Mouse (Mus musculus) MEL-GATA-1-ER (cell line): ENCODE results near the gene Pus7l.

ENCODE experiments used
- DNase-seq: peaks from one replicate; pipeline ENCODE4 v3.0.0-alpha.2; 2012; ENCODE audit warnings: low read depth; ENCODE audit errors: extremely low read depth

Pus7l gene

DNA sequence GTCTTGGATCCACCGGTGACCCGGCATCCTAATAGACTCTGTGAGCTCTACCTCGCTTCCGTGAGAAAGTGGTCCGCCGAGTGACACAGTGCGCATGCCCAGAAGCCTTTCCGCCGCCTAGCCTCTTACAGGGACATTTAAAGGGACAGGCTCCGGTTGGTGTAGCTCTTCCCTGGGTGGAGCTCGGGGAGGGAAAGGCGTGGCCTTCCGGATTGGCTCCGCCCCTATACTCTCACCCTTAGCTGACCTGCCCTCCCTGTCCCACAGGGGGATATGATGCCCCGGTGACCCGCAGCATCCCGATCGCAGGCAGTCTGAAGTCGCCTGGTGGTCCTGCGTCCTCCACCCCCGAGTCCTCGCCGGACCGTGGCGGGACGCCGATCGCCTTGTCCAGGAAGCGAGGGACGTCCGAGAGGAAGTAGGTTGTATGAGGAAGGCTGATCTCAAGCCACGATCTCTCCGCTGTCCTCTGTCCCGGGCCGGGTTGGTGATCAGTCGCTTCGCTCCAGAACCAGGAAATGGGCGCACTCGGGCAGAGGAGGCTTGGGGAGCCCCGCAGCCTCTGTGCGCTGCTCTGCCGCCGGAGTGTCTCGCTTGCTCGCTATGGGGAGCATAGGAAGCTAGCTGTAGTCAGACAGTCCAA lies at the start of gene Pus7l, which contains the start of gene Irak4:
TSS of gene Pus7l (minus strand) at position 139 of the 643 bp plus-strand sequence.
TSS of gene Irak4 (plus strand) at position 235 of the 643 bp plus-strand sequence.
- peak; percentile 98 for DNase-seq

DNA sequence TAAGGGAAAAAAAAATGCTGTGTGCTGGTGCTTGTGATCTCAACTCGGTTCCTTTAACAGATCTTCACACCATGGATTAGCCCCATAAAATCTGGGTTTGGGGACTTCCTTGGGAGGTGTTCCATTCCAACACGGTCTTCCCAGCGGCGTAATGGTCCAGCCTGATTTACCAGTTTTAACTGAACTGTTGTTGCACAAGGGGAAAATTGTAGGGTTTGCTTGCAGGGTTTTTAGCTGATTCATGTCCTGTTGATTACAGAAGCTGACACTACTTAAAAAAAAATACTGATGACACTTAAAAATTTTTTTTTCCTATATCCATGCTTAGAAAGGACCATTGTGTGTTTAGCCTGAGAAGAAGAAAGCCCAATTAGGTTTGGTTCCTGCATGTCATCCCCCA lies 48.0 kb upstream of the Pus7l start:
- DNase-seq = peak; percentile 22

DNA sequence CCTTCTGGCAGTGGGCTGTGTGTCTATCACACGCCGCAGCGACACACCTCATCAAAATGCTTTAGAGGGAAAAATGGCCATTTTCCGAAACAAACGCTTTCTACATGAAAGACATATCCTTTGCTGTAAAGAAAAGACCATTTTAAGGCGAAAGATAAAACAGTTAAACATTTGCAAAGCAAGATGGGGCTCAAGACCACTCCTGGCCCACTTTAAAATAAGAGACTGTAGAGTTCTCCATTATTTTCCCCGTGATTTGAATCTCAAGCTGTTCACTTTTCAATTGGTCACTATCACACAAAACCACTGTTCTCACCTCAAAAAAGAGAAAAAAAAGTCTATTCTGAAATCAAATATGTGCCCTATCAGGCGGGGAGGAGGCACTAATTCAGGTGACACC lies 46.7 kb upstream of the Pus7l start:
- no peak for DNase-seq

DNA sequence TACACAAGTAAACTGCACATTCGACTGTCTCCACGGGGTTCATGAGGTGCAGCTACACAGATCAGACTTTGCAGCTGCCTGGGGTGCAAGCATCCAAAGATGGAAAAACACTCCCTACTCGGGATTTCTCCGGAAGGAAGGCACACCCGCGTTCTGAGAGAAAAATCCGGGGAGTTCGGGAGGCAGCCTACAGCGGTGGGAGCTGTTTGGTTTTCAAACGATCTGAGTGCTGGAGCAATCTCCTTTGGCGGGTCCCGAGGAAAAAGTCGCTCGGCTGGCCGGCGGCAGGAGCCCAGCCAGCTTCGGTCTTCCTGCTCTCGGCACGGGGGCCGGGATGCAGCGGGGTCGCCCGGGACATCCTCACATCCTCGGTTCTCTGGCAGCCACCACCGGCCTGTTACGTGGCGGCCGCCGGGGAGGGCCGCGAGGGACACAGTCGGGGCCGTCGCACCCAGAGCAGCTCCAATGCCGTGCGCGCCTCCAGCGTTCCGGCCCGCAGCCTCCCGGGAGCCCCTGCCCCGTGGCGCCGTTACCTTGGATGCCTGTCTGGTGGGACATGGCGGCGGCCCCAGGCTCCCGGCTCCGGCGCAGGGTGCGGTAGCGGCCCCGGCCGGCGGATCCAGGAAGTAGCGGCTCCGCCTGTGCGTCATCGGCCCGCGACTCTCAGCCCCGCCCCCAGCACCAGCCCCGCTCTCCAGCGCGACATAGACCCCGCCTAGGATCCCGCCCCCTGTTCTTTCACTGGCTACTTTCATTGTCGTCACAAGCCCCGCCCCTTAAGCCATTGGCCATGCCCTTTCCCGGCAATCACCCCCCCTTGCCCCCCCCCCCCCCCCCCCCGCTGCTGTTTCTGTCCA lies 46.1 kb upstream of the Pus7l start, which contains the start of gene Twf1:
TSS of gene Twf1 (minus strand) at position 671 of the 857 bp plus-strand sequence.
- peak; percentile 83 for DNase-seq

DNA sequence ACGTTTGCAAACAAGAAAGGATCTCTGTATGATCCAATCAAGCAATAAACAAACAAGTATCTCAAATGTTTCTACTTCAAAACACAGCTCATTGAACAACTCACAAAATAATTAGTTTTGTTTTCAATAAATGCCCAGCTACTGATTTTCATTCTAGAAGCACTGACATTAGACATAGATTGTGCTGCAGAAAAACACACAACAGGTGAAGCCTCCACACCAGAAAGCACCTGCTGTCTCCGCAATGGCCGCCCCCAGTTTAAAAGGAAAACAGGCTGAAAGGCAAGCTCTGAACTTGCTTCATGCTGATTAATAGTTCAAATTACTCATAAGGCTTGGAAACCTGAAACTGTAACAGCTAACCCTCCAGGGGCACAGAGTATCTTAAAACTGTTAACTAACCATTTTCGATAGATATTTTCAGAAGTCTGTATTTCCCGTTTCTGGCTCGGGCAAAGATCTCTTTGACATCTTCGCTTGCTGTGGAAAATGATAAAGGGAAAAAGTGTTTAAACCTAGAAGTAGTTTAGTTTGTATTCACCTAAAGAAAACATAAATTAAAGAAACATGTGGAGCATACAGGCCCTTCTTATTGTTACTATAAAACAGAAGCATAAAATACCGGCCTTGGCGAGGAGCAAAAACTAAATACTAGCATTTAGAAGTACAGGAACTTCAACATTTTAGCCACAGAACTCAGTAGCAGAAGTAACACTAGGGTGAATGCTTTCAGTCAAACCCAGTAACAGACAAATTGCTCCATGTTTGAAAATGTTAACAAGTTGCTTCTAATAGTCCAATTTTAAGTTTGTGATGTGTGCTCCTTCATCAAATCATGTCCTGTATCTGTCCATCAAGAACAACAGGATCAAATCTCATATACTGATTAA lies 44.7 kb upstream of the Pus7l start:
- DNase-seq = peak; percentile 56

DNA sequence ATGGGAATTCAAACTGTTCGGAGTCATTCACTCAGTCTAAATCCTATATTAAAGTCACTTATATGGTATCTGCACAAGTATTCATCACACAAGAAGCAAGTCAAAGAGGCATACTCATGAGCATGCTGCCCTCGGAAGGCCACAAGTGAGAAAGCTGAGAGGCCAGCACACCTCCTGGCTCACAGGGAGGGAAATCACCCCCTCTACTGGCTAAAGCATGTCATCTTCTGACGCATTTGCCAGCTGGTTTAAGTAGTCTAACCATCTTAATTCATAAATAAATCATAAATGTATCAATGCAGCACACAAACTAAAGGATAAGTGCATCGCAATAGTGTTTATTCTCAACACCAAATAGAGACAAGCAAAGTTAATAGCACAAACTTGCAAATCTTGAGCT lies 41.4 kb upstream of the Pus7l start:
- DNase-seq = no peak

DNA sequence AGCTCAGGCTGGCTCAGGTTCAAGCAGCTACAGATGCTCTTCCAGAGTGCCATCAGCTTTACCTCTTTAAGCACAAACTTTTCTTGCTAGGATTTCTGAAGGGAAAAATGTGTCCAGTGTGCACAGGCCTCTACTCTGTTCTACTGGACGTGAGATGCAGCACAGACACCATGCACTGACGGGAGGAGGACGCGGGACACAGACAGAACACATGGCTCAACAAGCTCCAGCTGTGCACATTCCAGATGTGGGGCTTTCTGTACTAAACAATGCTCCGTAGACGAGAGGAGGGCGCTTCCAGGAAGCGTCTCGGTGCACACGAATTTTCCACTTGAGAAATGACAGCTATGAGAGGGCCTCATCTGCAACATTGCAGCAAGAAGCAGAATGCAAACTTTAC lies 39.8 kb upstream of the Pus7l start:
- DNase-seq = no peak

DNA sequence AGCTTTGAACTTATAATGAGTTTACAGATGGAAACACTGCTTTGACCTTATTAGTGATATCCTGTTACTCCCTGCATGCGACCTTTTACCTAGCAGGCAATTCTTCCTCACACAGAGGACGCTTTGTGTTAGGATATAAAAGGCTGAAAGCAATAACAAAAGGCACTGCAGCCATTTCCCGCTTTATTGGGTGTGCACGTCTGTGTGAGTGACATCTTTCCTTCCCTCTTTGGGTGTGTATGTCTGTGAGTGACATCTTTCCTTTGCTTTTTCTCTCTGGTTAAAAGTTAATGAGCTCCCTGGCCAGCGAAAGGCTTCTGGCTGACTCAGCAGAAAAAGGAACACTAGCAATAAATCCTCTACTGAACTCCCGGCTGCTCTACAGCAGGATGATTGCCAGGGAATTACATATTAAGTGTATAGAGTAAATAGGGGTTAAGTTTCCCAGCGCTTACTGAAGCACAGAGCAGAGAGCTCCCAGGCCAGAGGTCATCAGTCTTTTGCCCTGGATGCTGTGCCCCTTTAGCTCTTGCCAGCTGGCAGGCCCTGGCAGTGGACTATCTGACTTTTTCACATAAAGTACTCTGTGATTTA lies 38.8 kb upstream of the Pus7l start:
- no peak for DNase-seq

DNA sequence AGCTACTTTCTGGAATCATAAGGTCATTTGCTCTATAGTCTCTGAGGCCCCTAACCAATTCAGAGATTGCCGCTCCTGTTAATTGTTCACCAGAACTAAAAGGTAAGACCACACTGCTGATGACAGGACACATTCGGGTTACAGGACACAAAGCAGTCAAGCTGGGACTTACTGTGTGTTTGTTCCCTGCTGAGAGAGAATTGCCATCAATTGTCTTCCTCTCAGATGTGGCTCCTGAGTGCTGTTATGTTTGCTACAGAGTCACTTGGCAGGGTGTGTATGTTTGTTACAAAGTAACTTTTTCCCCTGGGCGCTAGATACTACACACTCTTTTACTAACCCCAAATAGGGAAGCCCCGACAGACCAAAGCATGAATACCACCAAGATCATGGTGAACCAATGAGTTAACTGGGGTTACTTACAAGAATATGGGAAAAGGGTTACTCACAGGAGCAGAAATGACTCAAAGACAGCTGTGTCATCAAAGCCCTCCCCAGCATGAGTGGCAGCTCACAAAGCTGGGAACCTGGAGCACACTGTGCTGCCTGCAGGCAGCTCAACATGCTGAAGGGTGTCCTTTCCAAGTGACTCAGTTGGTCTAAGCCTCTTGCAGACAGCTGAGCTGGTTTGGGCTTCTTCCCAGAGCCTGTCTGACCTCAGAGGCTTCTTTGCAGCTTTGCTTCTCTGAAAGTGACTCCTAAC lies 31.4 kb upstream of the Pus7l start:
- DNase-seq = no peak

DNA sequence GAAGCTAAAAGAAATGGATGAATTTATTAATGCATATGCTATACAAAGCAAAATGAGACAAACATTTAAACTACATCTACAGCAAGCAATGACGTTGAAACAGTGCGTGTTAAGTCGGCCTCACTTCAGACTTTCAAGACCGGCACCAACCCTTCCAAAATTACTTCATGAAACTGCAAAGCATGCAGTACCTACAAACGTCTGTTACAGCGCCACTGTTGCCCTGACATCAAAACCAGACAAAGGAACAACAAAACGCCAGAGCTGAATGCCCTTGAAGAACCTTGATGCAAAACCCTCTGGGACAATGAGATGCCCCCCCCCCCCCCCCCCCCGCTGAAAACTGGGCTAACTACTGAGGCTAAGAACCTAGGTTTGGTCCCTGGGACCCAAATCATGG lies 29.4 kb upstream of the Pus7l start:
- no peak for DNase-seq

DNA sequence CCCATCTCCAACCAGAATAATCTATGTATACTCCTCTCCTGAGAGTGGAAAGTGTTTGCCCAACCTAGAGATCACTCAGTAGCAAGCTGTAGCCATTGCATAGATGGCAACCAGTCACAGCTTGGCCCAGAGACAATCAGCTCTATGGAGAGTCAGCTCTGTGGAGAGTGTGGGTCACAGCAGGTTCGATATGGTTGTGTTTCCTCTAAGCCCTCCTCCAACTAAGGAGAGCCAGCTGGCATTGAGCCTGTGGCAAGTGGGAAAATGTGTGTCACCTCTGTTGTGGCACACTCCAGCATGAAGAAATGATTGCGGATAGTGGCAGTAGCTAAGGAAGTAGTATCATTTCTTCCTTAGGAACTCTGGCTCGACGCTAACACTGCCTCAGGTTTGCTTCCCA lies 28.2 kb upstream of the Pus7l start:
- DNase-seq = no peak

DNA sequence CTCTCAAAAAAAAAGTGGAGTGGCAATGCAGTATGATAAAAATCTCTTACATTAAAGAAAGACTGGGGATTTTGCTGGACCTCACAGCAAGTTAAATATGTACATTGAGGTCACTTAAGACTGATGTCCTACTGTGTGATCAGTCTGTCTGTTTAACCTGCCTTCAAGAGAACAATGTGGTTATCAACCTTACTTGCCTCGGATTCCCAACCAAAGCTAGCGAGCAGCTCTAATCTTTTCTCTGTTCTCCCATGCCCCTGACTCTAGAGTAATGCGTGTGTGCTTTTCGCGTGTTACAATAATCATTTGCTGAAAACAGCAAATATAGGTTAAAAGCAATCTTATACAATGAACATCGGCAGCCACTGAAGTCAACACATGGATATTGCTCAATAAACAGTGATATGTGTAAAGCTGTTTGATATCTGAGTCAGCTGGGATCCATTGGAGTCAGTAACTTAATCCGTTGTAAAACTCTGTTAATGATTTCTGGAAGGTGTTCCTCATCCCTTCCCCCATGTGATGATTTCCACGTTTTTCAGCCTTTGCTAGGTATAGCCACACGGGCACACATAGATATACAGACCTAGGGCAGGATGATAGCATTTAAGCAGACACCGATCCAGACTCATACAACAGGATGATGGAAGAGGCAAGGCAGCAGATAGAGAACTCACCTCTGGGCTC lies 25.3 kb upstream of the Pus7l start:
- no peak for DNase-seq

DNA sequence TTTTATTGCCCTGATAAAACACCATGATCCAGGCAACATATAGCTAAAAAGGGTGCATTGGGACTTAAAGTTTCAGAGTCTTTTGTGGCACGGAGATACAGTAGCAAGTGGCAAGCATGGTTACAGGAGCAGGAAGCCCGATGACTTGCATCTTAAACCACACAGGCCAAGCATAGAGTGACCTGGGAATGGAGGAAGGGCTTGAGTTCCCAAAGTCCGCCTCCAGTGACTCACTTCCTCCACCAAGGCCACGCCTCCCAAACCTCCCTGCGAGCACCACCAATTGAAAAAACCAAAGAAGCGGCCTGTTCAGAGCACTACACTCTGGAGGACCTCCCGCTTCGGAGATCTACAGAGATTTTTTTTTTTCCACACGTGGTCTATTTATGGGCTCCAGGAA lies 22.5 kb upstream of the Pus7l start:
- DNase-seq = no peak

DNA sequence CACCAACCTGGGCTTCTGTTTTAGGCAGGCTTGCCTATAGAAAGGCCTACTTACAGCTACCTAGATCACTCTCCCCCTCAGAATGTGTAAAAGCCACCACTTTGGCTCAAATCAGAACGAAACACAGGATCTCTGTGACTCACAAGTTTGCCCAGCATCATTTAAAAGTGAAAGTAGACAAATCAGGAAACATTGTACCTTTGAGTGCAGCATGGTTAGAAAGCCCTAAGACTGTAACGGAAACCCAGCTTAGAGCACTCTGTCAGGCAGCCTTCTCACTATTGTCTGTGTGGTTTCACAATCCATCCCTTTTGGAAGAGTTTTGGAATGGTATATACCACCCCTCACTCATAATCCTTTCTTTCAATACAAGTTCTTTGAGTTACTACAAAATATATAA lies 21.6 kb upstream of the Pus7l start:
- DNase-seq = no peak

DNA sequence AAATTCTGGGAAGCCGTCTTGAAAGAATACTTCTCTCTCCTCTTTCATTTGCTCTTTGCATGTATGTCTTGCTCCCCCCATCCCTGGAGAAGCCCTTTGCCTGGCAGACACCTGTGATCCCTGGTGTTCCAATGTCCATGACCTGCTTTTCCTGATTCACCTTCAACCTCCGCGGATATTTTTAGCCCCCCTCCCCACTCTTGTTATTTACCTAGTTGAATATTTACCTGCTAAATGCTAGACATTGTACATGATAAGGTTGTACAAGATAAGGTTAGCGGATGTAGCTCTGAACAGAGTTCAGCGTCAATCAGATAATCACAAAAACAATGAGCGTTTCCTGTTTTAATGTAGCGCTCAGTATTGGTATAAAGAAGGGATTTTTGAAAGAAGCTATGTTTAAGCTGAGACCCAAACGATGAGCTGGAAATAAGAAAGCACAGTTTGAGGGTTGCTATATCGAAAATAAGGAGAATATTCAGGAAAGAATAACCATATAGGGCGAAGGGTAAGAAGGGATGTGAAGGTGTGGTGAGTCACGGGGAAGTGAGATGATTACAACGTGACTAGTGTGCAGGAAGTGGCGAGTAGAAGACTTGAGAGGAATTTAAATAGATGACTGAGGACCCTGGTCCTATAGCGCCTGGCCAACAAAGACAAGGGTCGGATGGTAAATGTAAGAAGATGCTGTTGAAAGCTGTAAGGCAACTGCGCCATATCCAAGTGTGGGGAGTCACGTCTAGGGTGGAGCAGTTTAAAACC lies 15.7 kb upstream of the Pus7l start:
- no peak for DNase-seq

DNA sequence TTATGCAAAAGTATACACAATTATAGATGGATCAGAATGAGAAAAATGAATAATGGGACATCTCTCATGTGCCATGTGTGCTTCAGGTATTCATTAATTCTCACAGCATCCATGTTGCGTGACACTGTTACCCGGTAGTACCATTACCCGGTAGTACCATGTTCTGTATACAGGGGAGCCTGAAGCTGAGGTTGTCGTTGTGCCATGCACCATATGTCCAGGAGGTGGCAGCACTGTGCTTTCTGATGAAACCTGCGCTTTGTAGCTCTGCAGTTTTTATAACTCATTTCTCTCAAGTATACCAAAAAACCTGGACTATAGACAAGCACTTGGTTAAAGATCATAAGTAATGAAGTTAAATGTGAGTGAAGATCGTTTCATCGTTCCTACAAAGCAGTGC lies 14.1 kb upstream of the Pus7l start:
- peak; percentile 80 for DNase-seq

DNA sequence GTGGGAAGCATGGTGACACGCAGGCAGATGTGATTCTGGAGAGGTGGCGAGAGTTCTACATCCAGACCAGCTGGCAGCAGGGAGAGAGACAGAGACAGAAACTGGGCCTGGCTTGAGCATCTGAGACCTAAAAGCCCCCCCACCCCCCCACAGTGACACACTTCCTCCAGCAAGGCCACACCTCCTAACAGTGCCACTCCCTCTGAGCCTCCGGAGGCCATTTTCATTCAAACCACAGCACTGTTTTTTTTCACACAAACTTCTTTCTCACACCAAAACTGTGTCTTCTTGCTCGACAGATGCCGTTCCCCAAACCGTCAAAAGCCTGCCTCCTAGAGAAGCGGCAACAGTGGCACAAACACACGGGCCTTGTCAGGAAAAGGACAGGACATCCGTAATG lies 10.2 kb upstream of the Pus7l start:
- DNase-seq = no peak

DNA sequence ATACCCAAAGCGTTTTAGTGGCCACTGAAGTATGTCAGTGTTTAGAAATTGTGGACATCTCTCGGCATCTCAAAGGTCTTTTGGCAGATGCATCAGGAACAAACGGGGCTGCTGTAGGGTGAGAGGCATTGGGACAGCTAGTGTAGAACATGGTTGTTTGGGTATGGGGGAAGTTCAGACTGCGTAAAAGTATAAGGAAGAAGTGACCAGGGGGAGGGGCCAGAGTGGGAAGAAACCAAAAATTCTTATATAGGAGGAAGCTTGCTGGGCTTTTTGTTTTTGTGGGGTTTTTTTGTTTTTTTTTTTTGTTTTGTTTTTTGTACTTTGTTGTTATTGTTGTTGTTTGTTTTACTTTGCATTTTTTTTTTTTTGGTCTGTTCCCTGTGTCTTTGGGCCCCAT lies 1.5 kb upstream of the Pus7l start:
- peak; percentile 91 for DNase-seq

DNA sequence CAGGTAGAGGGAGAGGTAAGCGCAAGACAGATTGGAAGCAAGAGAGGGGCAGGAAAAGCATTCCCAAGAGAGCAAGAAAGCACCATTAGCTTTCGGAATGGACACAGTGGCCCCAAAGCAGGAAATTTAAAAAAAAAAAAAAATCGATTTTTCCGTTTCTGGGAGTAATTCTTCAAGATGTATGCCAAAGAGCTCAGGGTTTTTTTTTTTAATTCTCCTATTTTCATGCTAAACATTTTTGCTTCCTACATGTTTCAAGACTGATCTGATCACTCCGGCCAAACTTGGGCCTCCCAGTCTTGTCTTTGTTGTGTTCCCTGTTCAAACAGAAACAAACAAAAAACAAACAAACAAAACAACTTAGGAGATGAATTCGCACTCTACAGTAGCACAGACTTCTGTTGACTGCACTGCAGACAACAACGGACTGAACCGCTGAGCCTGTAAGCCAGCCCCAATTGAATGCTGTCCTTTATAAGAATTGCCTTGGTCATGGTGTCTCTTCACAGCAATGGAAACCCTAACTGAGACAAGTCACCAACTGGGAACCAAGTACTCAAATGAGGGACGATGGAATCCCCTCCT lies 797 bp upstream of the Pus7l start:
- peak; percentile 51 for DNase-seq
